In the genomic region with DNA sequence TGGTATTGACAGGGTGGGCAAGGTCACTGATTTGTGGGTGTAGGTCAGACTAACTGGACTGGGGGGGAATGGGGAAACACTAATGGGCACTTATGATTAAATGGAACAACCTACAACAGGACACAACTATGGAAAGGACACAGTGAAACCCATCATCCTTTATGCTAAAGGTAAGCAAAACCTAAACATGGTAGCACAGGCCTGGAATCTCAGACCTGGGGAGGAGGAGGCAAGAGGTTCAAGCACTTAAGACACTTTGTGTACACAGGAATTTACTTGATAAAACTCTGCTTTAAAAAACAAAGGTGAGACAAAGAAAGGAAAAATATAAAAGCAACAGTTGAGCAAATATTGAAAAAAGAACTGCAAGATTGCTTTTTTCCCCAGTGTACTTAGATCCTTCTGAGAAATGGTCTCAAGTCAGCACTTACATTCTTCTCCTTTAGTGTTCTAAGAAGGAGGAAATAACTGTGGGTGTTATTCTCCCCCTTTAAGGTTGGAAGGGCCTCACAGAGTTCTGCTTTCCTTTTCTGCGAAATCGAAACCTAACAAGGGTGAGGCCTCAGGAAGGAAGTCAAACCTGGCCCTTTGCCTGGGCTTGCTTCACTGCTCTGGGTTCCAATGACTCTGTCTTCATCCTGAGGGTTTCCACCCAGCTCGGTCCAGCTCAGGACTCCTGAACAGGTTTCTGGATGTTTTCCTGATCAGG, we compare ENCODE assay signal across 10 mouse cellular contexts. TPM values are rescaled to one million over a fixed set of nuclear protein-coding genes. Genes with fewer than 3 reads are reported as not detected.
DNase-seq lines count a peak whose midpoint lies in the region; ATAC-seq and TF ChIP-seq lines count a peak whose summit lies in the region.
"Had no signal": no experiment of that assay in that cellular context is flagged by ENCODE, and none has a peak within 500 bp of the region (broad histone marks: within the 10 kb centered on the region; RNA-seq: fewer than 3 reads in every experiment).

No protein-coding gene starts in this region.

- H3K4me3 ChIP-seq in CH12.LX (replicated peaks in 1 of 3; ENCODE audit: low read depth in 2 of 3, low read length in 2 of 3, poor library complexity in 1 of 3), result peak overlapping the region in 1 of 3 experiments; percentile 4
- H3K4me3 ChIP-seq in bone marrow, adult 2 months (replicated peaks; ENCODE audit: control insufficient read depth, low read depth, low read length), result no peak overlapping the region
- H3K4me3 ChIP-seq in heart, embryonic 16.5 days (ENCODE audit: low read length), result no peak overlapping the region
- no peak overlapping the region for H3K4me3 ChIP-seq in hindbrain, embryonic 16.5 days (ENCODE audit: low read length)
- H3K4me3 ChIP-seq: embryonic facial prominence, embryonic 12.5 days; myocyte had no signal

- no peak for TF ChIP-seq CTCF in CH12.LX (conservative IDR thresholded peaks at IDR 0.05 in 1 of 2, IDR thresholded peaks at IDR 0.05 in 1 of 2; ENCODE audit: low read depth in 2 of 2, low read length in 2 of 2)
- TF ChIP-seq CTCF in bone marrow, adult 2 months (IDR thresholded peaks at IDR 0.05; ENCODE audit: control insufficient read depth, insufficient read depth, low read length), result no peak

- TF ChIP-seq EP300 in CH12.LX (IDR thresholded peaks at IDR 0.05; ENCODE audit: low read length), result peak; percentile 98

- DNase-seq in CH12.LX (ENCODE audit: extremely low read depth), result peak; percentile 94
- DNase-seq in large intestine, adult 2 months (ENCODE audit: low read depth, low spot score), result peak; percentile 76
- peak; percentile 73 to 78 for DNase-seq in monocyte, adult 2 months (ENCODE audit: low read depth in 1 of 2, low spot score in 2 of 2)
- peak; percentile 72 to 79 for DNase-seq in thymus, postnatal 36 days
- DNase-seq in cerebellum, postnatal 25 days, result no peak

- peak; percentile 90 for ATAC-seq in heart, embryonic 16.5 days (replicated peaks; ENCODE audit: extremely low read depth, insufficient read depth, low FRiP score)
- no peak for ATAC-seq in hindbrain, embryonic 16.5 days

- H3K36me3 ChIP-seq in CH12.LX (replicated peaks in 1 of 2; ENCODE audit: control insufficient read depth in 1 of 2, insufficient read depth in 1 of 2, low read length in 1 of 2), result no peaks in the 10 kb centered on the region
- no peaks in the 10 kb centered on the region for H3K36me3 ChIP-seq in heart, embryonic 16.5 days (ENCODE audit: control insufficient read depth, insufficient read depth)
- H3K36me3 ChIP-seq in hindbrain, embryonic 16.5 days (ENCODE audit: control insufficient read depth, insufficient read depth, low read length), result no peaks in the 10 kb centered on the region
- H3K36me3 ChIP-seq: embryonic facial prominence, embryonic 12.5 days had no signal

- peak overlapping the region; percentile 32 for H3K9ac ChIP-seq in CH12.LX (ENCODE audit: insufficient read depth, low read depth)
- H3K9ac ChIP-seq in heart, embryonic 16.5 days (ENCODE audit: low read length), result no peak overlapping the region
- H3K9ac ChIP-seq in hindbrain, embryonic 16.5 days (ENCODE audit: low read depth, low read length), result no peak overlapping the region
- H3K9ac ChIP-seq: embryonic facial prominence, embryonic 12.5 days had no signal

- peaks cover 10 to 25% of the 10 kb centered on the region in 2 experiments for H3K4me1 ChIP-seq in CH12.LX (ENCODE audit: control insufficient read depth in 1 of 2, insufficient read depth in 2 of 2)
- H3K4me1 ChIP-seq in bone marrow, adult 2 months (ENCODE audit: control insufficient read depth, insufficient read depth, low read length), result peaks cover 8% of the 10 kb centered on the region; the same call in 1 of the 2 replicates
- peaks cover 8% of the 10 kb centered on the region for H3K4me1 ChIP-seq in heart, embryonic 16.5 days (ENCODE audit: control insufficient read depth, insufficient read depth, low read length)
- no peaks in the 10 kb centered on the region for H3K4me1 ChIP-seq in hindbrain, embryonic 16.5 days (ENCODE audit: control insufficient read depth, insufficient read depth, low read depth, low read length)
- H3K4me1 ChIP-seq: embryonic facial prominence, embryonic 12.5 days had no signal

- no peaks in the 10 kb centered on the region for H3K9me3 ChIP-seq in CH12.LX (replicated peaks; ENCODE audit: low read length)
- H3K9me3 ChIP-seq in heart, embryonic 16.5 days (replicated peaks; ENCODE audit: control insufficient read depth, low read length), result no peaks in the 10 kb centered on the region
- H3K9me3 ChIP-seq in hindbrain, embryonic 16.5 days (ENCODE audit: control insufficient read depth, low read length), result no peaks in the 10 kb centered on the region
- H3K9me3 ChIP-seq: embryonic facial prominence, embryonic 12.5 days had no signal

- peak; percentile 23 for TF ChIP-seq RAD21 in CH12.LX (IDR thresholded peaks at IDR 0.05; ENCODE audit: low read depth, low read length)

- dilution Hi-C loops in CH12.LX (cut with MboI; ENCODE audit: extremely low pct_ligation_motif_present, extremely low pct_unique_long_range_greater_than_20kb, low sequenced_read_pairs), result no loop called here

- H3K27me3 ChIP-seq in CH12.LX (replicated peaks), result no peaks in the 10 kb centered on the region
- no peaks in the 10 kb centered on the region for H3K27me3 ChIP-seq in heart, embryonic 16.5 days (ENCODE audit: control insufficient read depth, insufficient read depth, low read length)
- H3K27me3 ChIP-seq in hindbrain, embryonic 16.5 days (replicated peaks; ENCODE audit: control insufficient read depth, insufficient read depth, low read length), result no peaks in the 10 kb centered on the region
- H3K27me3 ChIP-seq: embryonic facial prominence, embryonic 12.5 days had no signal

- H3K4me2 ChIP-seq in CH12.LX (ENCODE audit: insufficient read depth, low read depth, poor library complexity, severe bottlenecking), result peak overlapping the region; percentile 75
- H3K4me2 ChIP-seq in heart, embryonic 16.5 days (ENCODE audit: low read depth, low read length), result peak overlapping the region; percentile 18; the same call in 1 of the 2 replicates
- H3K4me2 ChIP-seq in hindbrain, embryonic 16.5 days (ENCODE audit: low read length), result no peak overlapping the region
- H3K4me2 ChIP-seq: embryonic facial prominence, embryonic 12.5 days had no signal

- in situ Hi-C loops in CH12.LX (cut with MboI; ENCODE audit: low pct_ligation_motif_present, low pct_unique_long_range_greater_than_20kb, low sequenced_read_pairs), result no loop called here

- 2% methylated on average over 3 of the region's 3 CpGs for WGBS in bone marrow, adult 2 months
- 33% methylated on average over 3 of the region's 3 CpGs for whole genome bisulfite sequencing in heart, embryonic 16.5 days
- WGBS in large intestine, adult 2 months, result 8% methylated on average over 3 of the region's 3 CpGs
- 68% methylated on average over 3 of the region's 3 CpGs for WGBS in hindbrain, embryonic 16.5 days

- peak; percentile 44 for TF ChIP-seq POLR2A in CH12.LX (IDR thresholded peaks at IDR 0.05; ENCODE audit: low read depth, low read length)
- peak; percentile 11; the same call in 1 of the 2 replicates for TF ChIP-seq POLR2A in bone marrow, adult 2 months (IDR thresholded peaks at IDR 0.05; ENCODE audit: borderline replicate concordance, control insufficient read depth, low read depth, low read length)

- H3K79me2 ChIP-seq in CH12.LX (replicated peaks; ENCODE audit: control insufficient read depth, extremely low read depth, insufficient read depth, poor library complexity, severe bottlenecking), result no peaks in the 10 kb centered on the region

- H3K27ac ChIP-seq in CH12.LX (ENCODE audit: insufficient read depth, low read depth), result peak overlapping the region; percentile 96
- H3K27ac ChIP-seq in bone marrow, adult 2 months (ENCODE audit: control insufficient read depth, insufficient read depth, low read depth, low read length, poor library complexity), result peak overlapping the region; percentile 97
- H3K27ac ChIP-seq in heart, embryonic 16.5 days (ENCODE audit: low read length), result peak overlapping the region; percentile 83
- no peak overlapping the region for H3K27ac ChIP-seq in hindbrain, embryonic 16.5 days (ENCODE audit: low read depth, low read length)
- H3K27ac ChIP-seq: embryonic facial prominence, embryonic 12.5 days had no signal

TF ChIP-seq in CH12.LX, 34 proteins besides CTCF, POLR2A, EP300 and RAD21 (continues in another document):
- TF ChIP-seq MYC (IDR thresholded peaks at IDR 0.05; ENCODE audit: low read depth, low read length) (peak; percentile 40; the same call in 1 of the 2 replicates), TCF12 (IDR thresholded peaks at IDR 0.05; ENCODE audit: low read depth, low read length) (peak; percentile 96), ETS1 (conservative IDR thresholded peaks at IDR 0.05; ENCODE audit: low read depth, low read length) (peak; percentile 93), BHLHE40 (IDR thresholded peaks at IDR 0.05; ENCODE audit: low read depth, low read length) (peak; percentile 81), SIN3A (IDR thresholded peaks at IDR 0.05; ENCODE audit: low read length) (peak; percentile 82)

RNA-seq across cellular contexts. Expression of gene Slfn2, which starts 13.0 kb away (rescaled TPM):
- total RNA-seq in CH12.LX (2012; rRNA removed) (209 and 215 TPM in 2 replicates), CH12.LX (2014; rRNA removed) (211 and 241 TPM in 2 replicates)
- polyA plus RNA-seq in CH12.LX (2012; ENCODE audit: insufficient read length, low read depth), result 112 TPM in 2 replicates
- 101 and 262 TPM in 2 replicates for polyA plus RNA-seq in bone marrow, adult 2 months (2011; ENCODE audit: insufficient read depth, insufficient read length, low replicate concordance, missing spikeins)
- 4.3 and 7.9 TPM in 2 replicates for polyA plus RNA-seq in heart, embryonic 16.5 days (2015; fragmentation: Nextera tagmentation; extraction: Ambion mirVana)
- 9.0 and 10.5 TPM in 2 replicates for polyA plus RNA-seq in large intestine, adult 2 months (2012; rRNA removed)
- polyA plus RNA-seq in hindbrain, embryonic 16.5 days (2015; fragmentation: Nextera tagmentation; extraction: Ambion mirVana), result 1.3 TPM in 2 replicates

RNA-seq across cellular contexts. Expression of gene Slfn1, which starts 38.8 kb away (rescaled TPM):
- total RNA-seq in CH12.LX (2012; rRNA removed), result not detected in 2 replicates
- not detected in 2 replicates for total RNA-seq in CH12.LX (2014; rRNA removed)
- not detected in 2 replicates for polyA plus RNA-seq in CH12.LX (2012; ENCODE audit: insufficient read length, low read depth)
- polyA plus RNA-seq in bone marrow, adult 2 months (2011; ENCODE audit: insufficient read depth, insufficient read length, low replicate concordance, missing spikeins), result 12.4 and 57.6 TPM in 2 replicates
- polyA plus RNA-seq in heart, embryonic 16.5 days (2015; fragmentation: Nextera tagmentation; extraction: Ambion mirVana), result 0.27 and 0.32 TPM in 2 replicates
- 0.70 and 1.1 TPM in 2 replicates for polyA plus RNA-seq in large intestine, adult 2 months (2012; rRNA removed)
- polyA plus RNA-seq in hindbrain, embryonic 16.5 days (2015; fragmentation: Nextera tagmentation; extraction: Ambion mirVana), result 0.08 TPM in 1 of 2 replicates, not detected in the other
- polyA plus RNA-seq: myocyte had no signal

RNA-seq across cellular contexts. Expression of gene Slfn8, which starts 57.3 kb away (rescaled TPM):
- total RNA-seq in CH12.LX (2012; rRNA removed) (6.3 and 7.7 TPM in 2 replicates), CH12.LX (2014; rRNA removed) (3.3 and 3.4 TPM in 2 replicates)
- 3.5 and 4.1 TPM in 2 replicates for polyA plus RNA-seq in CH12.LX (2012; ENCODE audit: insufficient read length, low read depth)
- 6.5 and 13.7 TPM in 2 replicates for polyA plus RNA-seq in bone marrow, adult 2 months (2011; ENCODE audit: insufficient read depth, insufficient read length, low replicate concordance, missing spikeins)
- 0.69 and 1.6 TPM in 2 replicates for polyA plus RNA-seq in heart, embryonic 16.5 days (2015; fragmentation: Nextera tagmentation; extraction: Ambion mirVana)
- polyA plus RNA-seq in large intestine, adult 2 months (2012; rRNA removed), result 0.31 and 0.47 TPM in 2 replicates
- 0.14 and 0.37 TPM in 2 replicates for polyA plus RNA-seq in hindbrain, embryonic 16.5 days (2015; fragmentation: Nextera tagmentation; extraction: Ambion mirVana)
- polyA plus RNA-seq: myocyte had no signal

Comparison
In these comparisons a context has a peak if more than half of its experiments do, and no peak if none do; other contexts are left out.
1. DNase-seq: peak in CH12.LX (single experiment), large intestine, adult 2 months (single experiment), monocyte, adult 2 months (2 of 2) and thymus, postnatal 36 days (2 of 2); none in cerebellum, postnatal 25 days (0 of 2).